Mouse (Mus musculus): ENCODE results near the gene Hoxd10.

DNA sequence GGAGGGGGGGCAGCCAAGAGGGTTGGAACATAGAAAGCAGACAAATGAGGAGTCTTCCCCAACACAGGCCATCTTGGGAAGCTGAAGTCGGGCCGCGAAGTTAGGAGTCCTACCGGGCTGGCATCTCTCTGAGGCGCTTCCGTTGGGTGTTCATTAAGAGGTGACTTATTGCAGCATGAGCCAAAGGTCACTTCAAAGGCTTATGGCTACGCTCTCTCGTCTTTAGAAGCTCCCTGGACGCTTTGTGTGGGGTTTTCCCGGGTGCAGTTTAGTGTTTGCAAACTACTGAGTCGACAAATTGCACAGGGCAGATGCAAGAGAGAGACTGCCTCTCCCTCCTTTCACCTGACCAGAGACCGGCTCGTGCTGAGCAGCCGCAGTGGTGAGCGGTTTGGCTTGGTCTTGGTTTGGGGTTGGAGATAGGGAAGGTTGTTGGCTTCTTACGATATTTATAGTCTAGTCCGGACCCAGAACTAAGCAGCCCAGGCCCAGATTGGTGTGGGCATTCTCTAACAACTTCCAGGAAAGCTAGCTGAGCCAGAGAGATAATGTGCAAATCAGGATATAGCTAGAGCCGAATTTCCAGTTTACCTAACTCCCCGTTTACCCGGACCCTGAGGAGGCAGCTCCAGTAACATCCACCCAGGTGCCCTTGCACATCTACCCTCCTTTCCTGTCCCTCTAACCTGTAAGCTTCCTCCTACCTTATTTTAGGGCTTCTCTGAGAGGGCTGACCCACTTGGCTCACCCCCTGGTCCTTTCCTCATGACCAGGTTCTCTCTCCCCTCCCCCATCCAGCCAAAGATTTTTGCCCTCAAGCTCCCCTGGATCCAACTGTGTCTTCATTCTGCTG, 47.1 kb downstream of the Hoxd10 start:
- TF ChIP-seq CTCF (IDR thresholded peaks at IDR 0.05; ENCODE audit: low read depth, low read length) (no peak), POLR2A (IDR thresholded peaks at IDR 0.05; ENCODE audit: extremely low read depth, insufficient read depth, low read length) (no peak)
